Mouse (Mus musculus): Measurements from ENCODE around the gene Hoxc4. TPM values are rescaled to one million over a fixed set of nuclear protein-coding genes. Genes with fewer than 3 reads are reported as not detected.

The Hoxc4 gene
- 12.5 and 13.1 TPM in 2 replicates for total RNA-seq (2014; rRNA removed)
- 33.0 and 35.4 TPM in 2 replicates for polyA plus RNA-seq (2015; fragmentation: Nextera tagmentation; extraction: Ambion mirVana)

- 11% methylated on average over 9 of the region's 9 CpGs for WGBS
- peaks cover 98% of the 10 kb centered on the region for H3K27me3 ChIP-seq (ENCODE audit: insufficient read depth, low read length)
- no peaks in the 10 kb centered on the region for H3K36me3 ChIP-seq (ENCODE audit: insufficient read depth, low read length)
- H3K27ac ChIP-seq: no peak within 1 kb of the TSS
- no peaks in the 10 kb centered on the region for H3K9me3 ChIP-seq (ENCODE audit: low read length)
- H3K4me1 ChIP-seq (ENCODE audit: insufficient read depth, low read length): no peaks in the 10 kb centered on the region
- no peak within 1 kb of the TSS for H3K9ac ChIP-seq (replicated peaks; ENCODE audit: low read length)
- H3K4me2 ChIP-seq (ENCODE audit: low read depth, low read length): no peak within 1 kb of the TSS
- H3K4me3 ChIP-seq (ENCODE audit: low read length): no peak within 1 kb of the TSS
- no peak for DNase-seq (ENCODE audit: low spot score)
- no peak for ATAC-seq
- no peak for TF ChIP-seq CTCF (IDR thresholded peaks at IDR 0.05; ENCODE audit: low read depth)
Observed at GRCm38 (mm10) chr15:103018636-103019035, at the start of gene Hoxc4. Hoxc4 (plus strand) TSS chr15:103018934.

- DNase-seq (ENCODE audit: low spot score) (no peak), ATAC-seq (no peak)
- Histone ChIP-seq H3K27me3 (ENCODE audit: insufficient read depth, low read length) (peaks cover 98% of the 10 kb centered on the region), H3K36me3 (ENCODE audit: insufficient read depth, low read length) (no peaks in the 10 kb centered on the region), H3K9me3 (ENCODE audit: low read length) (no peaks in the 10 kb centered on the region), H3K4me1 (ENCODE audit: insufficient read depth, low read length) (no peaks in the 10 kb centered on the region), H3K4me3 (ENCODE audit: low read length) (no peak overlapping the region), H3K9ac (replicated peaks; ENCODE audit: low read length) (no peak overlapping the region), H3K27ac (no peak overlapping the region), H3K4me2 (ENCODE audit: low read depth, low read length) (no peak overlapping the region)
- TF ChIP-seq CTCF (IDR thresholded peaks at IDR 0.05; ENCODE audit: low read depth): no peak
- 34% methylated on average over 1 of the region's 1 CpGs for WGBS
Observed at GRCm38 (mm10) chr15:102969296-102969695, 49.4 kb upstream of the Hoxc4 start.

GRCm38 (mm10) chr15:102970740-102971139, 48.0 kb upstream of the Hoxc4 start:
- peak; percentile 45 for TF ChIP-seq CTCF (IDR thresholded peaks at IDR 0.05; ENCODE audit: low read depth)
- no peak overlapping the region for H3K27ac ChIP-seq
- 2% methylated on average over 12 of the region's 12 CpGs for WGBS
- no peak overlapping the region for H3K4me3 ChIP-seq (ENCODE audit: low read length)
- H3K36me3 ChIP-seq (ENCODE audit: insufficient read depth, low read length): no peaks in the 10 kb centered on the region
- H3K4me1 ChIP-seq (ENCODE audit: insufficient read depth, low read length): no peaks in the 10 kb centered on the region
- H3K27me3 ChIP-seq (ENCODE audit: insufficient read depth, low read length): peaks cover 98% of the 10 kb centered on the region
- DNase-seq (ENCODE audit: low spot score) (peak; percentile 64), ATAC-seq (no peak)
- no peaks in the 10 kb centered on the region for H3K9me3 ChIP-seq (ENCODE audit: low read length)
- H3K4me2 ChIP-seq (ENCODE audit: low read depth, low read length): no peak overlapping the region
- no peak overlapping the region for H3K9ac ChIP-seq (replicated peaks; ENCODE audit: low read length)

- DNase-seq (ENCODE audit: low spot score) (no peak), ATAC-seq (no peak)
- Histone ChIP-seq H3K9ac (replicated peaks; ENCODE audit: low read length) (no peak overlapping the region), H3K9me3 (ENCODE audit: low read length) (no peaks in the 10 kb centered on the region), H3K4me3 (ENCODE audit: low read length) (no peak overlapping the region), H3K4me1 (ENCODE audit: insufficient read depth, low read length) (no peaks in the 10 kb centered on the region), H3K36me3 (ENCODE audit: insufficient read depth, low read length) (no peaks in the 10 kb centered on the region), H3K27ac (no peak overlapping the region), H3K27me3 (ENCODE audit: insufficient read depth, low read length) (peaks cover 97% of the 10 kb centered on the region), H3K4me2 (ENCODE audit: low read depth, low read length) (no peak overlapping the region)
- WGBS: 2% methylated on average over 20 of the region's 21 CpGs
- TF ChIP-seq CTCF (IDR thresholded peaks at IDR 0.05; ENCODE audit: low read depth): no peak
Observed at GRCm38 (mm10) chr15:102972254-102972653, 46.5 kb upstream of the Hoxc4 start.

GRCm38 (mm10) chr15:102972753-102973152, 46.0 kb upstream of the Hoxc4 start:
- Histone ChIP-seq H3K4me1 (ENCODE audit: insufficient read depth, low read length) (no peaks in the 10 kb centered on the region), H3K27ac (no peak overlapping the region), H3K9me3 (ENCODE audit: low read length) (no peaks in the 10 kb centered on the region), H3K4me3 (ENCODE audit: low read length) (no peak overlapping the region), H3K4me2 (ENCODE audit: low read depth, low read length) (no peak overlapping the region), H3K36me3 (ENCODE audit: insufficient read depth, low read length) (no peaks in the 10 kb centered on the region), H3K27me3 (ENCODE audit: insufficient read depth, low read length) (peaks cover 97% of the 10 kb centered on the region), H3K9ac (replicated peaks; ENCODE audit: low read length) (no peak overlapping the region)
- DNase-seq (ENCODE audit: low spot score) (no peak), ATAC-seq (no peak)
- 3% methylated on average over 6 of the region's 6 CpGs for WGBS
- TF ChIP-seq CTCF (IDR thresholded peaks at IDR 0.05; ENCODE audit: low read depth): no peak

GRCm38 (mm10) chr15:102975034-102975433, 43.7 kb upstream of the Hoxc4 start:
- ATAC-seq: no peak
- Histone ChIP-seq H3K9ac (replicated peaks; ENCODE audit: low read length) (no peak overlapping the region), H3K36me3 (ENCODE audit: insufficient read depth, low read length) (no peaks in the 10 kb centered on the region), H3K27me3 (ENCODE audit: insufficient read depth, low read length) (peaks cover 97% of the 10 kb centered on the region), H3K27ac (no peak overlapping the region), H3K4me1 (ENCODE audit: insufficient read depth, low read length) (no peaks in the 10 kb centered on the region), H3K4me3 (ENCODE audit: low read length) (no peak overlapping the region), H3K9me3 (ENCODE audit: low read length) (no peaks in the 10 kb centered on the region), H3K4me2 (ENCODE audit: low read depth, low read length) (no peak overlapping the region)
- WGBS: 8% methylated on average over 7 of the region's 7 CpGs
- DNase-seq (ENCODE audit: low spot score): no peak
- no peak for TF ChIP-seq CTCF (IDR thresholded peaks at IDR 0.05; ENCODE audit: low read depth)

GRCm38 (mm10) chr15:102975688-102976111, 43.0 kb upstream of the Hoxc4 start:
- H3K36me3 ChIP-seq (ENCODE audit: insufficient read depth, low read length): no peaks in the 10 kb centered on the region
- H3K9me3 ChIP-seq (ENCODE audit: low read length): no peaks in the 10 kb centered on the region
- H3K27me3 ChIP-seq (ENCODE audit: insufficient read depth, low read length): peaks cover 92% of the 10 kb centered on the region
- H3K4me1 ChIP-seq (ENCODE audit: insufficient read depth, low read length): no peaks in the 10 kb centered on the region
- TF ChIP-seq CTCF (IDR thresholded peaks at IDR 0.05; ENCODE audit: low read depth): no peak
- no peak overlapping the region for H3K27ac ChIP-seq
- DNase-seq (ENCODE audit: low spot score) (no peak), ATAC-seq (no peak)
- H3K4me2 ChIP-seq (ENCODE audit: low read depth, low read length): no peak overlapping the region
- H3K9ac ChIP-seq (replicated peaks; ENCODE audit: low read length): no peak overlapping the region
- WGBS: under 1% methylated on average over 21 of the region's 21 CpGs
- H3K4me3 ChIP-seq (ENCODE audit: low read length): no peak overlapping the region
